Mouse (Mus musculus): Measurements from ENCODE around the gene Sbno1. TPM values are rescaled to one million over a fixed set of nuclear protein-coding genes. Genes with fewer than 3 reads are reported as not detected.
A peak's percentile ranks its signal among the peaks of the same experiment; 100 is the strongest.

Gene Sbno1
- polyA plus RNA-seq, 1 experiment from 2014 or later = 111 TPM

DNA sequence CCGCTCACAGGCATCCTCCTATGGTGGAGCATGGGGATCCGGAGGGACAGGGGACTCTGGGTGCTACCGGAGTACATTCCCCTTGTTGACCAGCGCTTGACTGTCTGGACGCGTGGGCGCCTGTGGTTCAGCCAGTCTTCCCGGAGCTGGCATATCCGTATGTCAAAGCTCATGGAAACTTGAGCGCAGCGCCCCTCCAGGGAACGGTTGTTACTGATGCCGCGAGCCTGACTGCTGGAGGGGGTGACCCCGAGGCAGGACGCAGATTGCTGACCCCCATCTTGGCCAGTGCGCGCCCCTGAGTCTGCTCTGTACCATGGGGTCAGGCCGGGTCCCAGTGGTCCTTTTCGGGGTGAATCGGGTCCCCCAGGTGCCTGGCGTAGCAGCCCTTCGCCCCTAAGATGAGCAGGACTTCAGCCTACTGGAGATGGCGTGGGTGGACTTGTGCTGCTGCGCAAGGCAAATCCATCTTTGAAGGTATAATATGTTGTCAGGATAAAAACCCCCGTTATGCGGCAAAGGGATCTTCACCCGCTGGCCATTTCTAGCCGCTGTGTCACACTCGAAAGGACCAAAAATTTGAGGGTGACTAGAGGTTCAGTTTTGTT lies 14.4 kb upstream of the Sbno1 start:
- peak overlapping the region; percentile 72 for H3K27ac ChIP-seq (replicated peaks)
- under 1% methylated on average over 30 of the region's 30 CpGs for WGBS

DNA sequence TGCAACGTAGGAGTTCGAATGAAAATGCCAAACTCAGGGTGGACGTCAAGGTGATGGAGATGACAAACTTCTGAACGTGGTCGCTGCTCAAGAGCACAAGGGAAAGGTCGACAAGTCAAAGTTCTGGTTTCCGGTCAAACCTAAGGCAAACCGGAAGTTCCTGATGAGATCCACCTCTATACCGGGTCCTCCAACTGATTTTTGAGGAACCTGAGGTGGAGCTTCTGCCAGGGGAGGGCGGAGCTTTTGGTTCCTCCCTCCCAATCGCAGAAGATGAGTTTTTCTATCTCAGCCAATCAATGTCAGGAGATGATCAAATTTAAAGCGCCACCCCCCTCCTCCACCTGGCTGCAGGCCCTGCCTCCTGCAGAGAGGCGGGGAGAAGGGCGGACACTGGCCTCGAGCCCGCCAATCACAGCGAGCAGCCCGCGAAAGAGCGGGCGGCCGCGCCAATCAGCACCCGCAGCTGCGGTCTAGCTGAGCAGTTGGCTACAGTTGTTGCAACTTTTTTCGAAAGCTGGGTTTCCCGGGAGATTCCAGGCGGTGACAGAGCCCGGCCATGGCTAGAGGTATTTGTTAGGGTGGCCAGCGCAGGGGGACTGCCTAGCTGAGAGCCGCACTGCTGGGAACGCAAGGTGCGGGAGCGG lies 13.8 kb upstream of the Sbno1 start, which contains the start of gene Kmt5a:
Gene Kmt5a (plus strand): TSS at position 484 of the 647 bp plus-strand sequence.
- peak within 1 kb of the TSS; percentile 72 for H3K27ac ChIP-seq (replicated peaks)
- peak within 1 kb of the TSS; percentile 63 for H3K4me3 ChIP-seq
- under 1% methylated on average over 34 of the region's 34 CpGs for WGBS
- ATAC-seq (replicated peaks) = peak; percentile 97
- peaks cover 15% of the 10 kb centered on the region for H3K4me1 ChIP-seq
- no peaks in the 10 kb centered on the region for H3K27me3 ChIP-seq
- H3K36me3 ChIP-seq = no peaks in the 10 kb centered on the region
- H3K9ac ChIP-seq (replicated peaks) = peak within 1 kb of the TSS; percentile 55
- H3K4me2 ChIP-seq (replicated peaks) = peak within 1 kb of the TSS; percentile 96
- no peaks in the 10 kb centered on the region for H3K9me3 ChIP-seq

More for the DNA sequence above, 14.4 kb upstream of the Sbno1 start:
- H3K9ac ChIP-seq (replicated peaks) = peak overlapping the region; percentile 55
- peak; percentile 57 for ATAC-seq (replicated peaks)
- H3K27me3 ChIP-seq = no peaks in the 10 kb centered on the region
- peaks cover 20% of the 10 kb centered on the region for H3K4me1 ChIP-seq
- H3K4me3 ChIP-seq = peak overlapping the region; percentile 63
- H3K4me2 ChIP-seq (replicated peaks) = peak overlapping the region; percentile 96
- no peaks in the 10 kb centered on the region for H3K36me3 ChIP-seq
- no peaks in the 10 kb centered on the region for H3K9me3 ChIP-seq

DNA sequence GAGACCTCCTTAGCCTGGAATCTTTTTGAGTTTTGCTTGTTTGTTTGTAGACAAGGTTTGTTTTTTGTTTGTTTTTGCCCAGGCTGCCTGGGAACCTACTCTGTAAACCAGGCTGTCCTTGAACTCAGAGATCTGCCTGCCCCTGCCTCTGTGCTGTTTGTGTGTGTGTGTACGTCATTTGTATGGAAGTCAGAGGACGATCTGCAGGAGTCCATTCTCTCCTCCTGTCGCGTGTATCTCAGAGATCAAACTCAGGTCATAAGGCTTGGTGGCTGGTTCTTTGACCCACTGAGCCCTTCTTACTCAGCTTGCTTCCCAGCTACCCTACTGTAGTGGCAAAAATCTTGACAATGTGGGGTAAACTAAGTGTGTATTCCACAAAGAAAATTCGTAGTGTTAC lies 12.9 kb upstream of the Sbno1 start:
- Histone ChIP-seq H3K4me1 (peaks cover 13% of the 10 kb centered on the region), H3K27ac (replicated peaks) (no peak overlapping the region), H3K9me3 (no peaks in the 10 kb centered on the region), H3K36me3 (no peaks in the 10 kb centered on the region), H3K4me3 (no peak overlapping the region), H3K27me3 (no peaks in the 10 kb centered on the region), H3K9ac (replicated peaks) (no peak overlapping the region), H3K4me2 (replicated peaks) (no peak overlapping the region; the same call in 1 of the 2 replicates)
- WGBS = 73% methylated on average over 5 of the region's 5 CpGs
- ATAC-seq (replicated peaks) = no peak

DNA sequence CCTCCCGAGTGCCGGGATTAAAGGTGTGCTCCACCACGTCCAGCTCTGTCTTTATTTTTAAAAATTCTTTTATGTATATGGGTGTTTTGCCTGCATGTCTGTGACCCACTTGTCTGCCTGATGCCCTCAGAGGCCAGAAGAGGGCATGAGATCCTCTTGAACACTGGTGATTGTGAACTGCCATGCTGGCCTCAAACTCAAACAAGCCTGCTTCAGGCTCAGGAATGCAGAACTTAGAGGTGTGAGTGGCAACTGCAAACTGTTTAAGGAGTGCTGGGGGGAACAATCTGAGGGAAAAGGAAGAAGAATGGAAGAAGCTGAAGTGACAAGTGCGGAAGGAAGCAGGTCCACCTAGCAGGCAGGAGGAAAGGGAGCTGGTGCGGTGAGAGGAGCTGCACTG lies 12.4 kb upstream of the Sbno1 start:
- H3K27me3 ChIP-seq = no peaks in the 10 kb centered on the region
- H3K36me3 ChIP-seq = no peaks in the 10 kb centered on the region
- no peak overlapping the region for H3K9ac ChIP-seq (replicated peaks)
- H3K9me3 ChIP-seq = no peaks in the 10 kb centered on the region
- peaks cover 13% of the 10 kb centered on the region for H3K4me1 ChIP-seq
- ATAC-seq (replicated peaks) = no peak
- H3K4me2 ChIP-seq (replicated peaks) = no peak overlapping the region
- H3K4me3 ChIP-seq = no peak overlapping the region
- no peak overlapping the region for H3K27ac ChIP-seq (replicated peaks)
- WGBS = 87% methylated on average over 5 of the region's 5 CpGs

DNA sequence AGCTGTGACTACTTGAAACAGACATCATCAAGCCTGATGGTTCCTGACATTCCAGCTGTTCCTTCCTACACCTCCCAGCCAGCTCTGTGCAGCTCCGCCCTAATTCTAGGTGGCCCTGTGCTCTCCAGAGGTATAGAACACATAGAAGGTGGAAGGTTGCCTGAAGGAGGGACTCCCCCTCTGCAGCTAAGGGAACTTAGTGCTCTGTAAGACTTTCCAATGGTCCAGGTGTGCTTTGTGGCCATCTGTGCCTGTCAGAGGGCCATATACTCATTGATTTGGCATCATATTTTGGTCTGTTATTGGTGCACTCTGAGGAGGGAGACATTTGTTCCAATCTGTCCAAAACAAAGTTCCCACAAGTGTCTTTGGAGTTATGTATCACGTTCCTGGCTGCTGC lies 7.2 kb upstream of the Sbno1 start:
- H3K27me3 ChIP-seq = no peaks in the 10 kb centered on the region
- H3K9me3 ChIP-seq = no peaks in the 10 kb centered on the region
- 72% methylated on average over 2 of the region's 2 CpGs for WGBS
- peak; percentile 16; the same call in 1 of the 2 replicates for ATAC-seq (replicated peaks)
- no peak overlapping the region for H3K4me2 ChIP-seq (replicated peaks)
- H3K27ac ChIP-seq (replicated peaks) = no peak overlapping the region
- H3K4me3 ChIP-seq = no peak overlapping the region
- H3K36me3 ChIP-seq = no peaks in the 10 kb centered on the region
- H3K9ac ChIP-seq (replicated peaks) = no peak overlapping the region
- no peaks in the 10 kb centered on the region for H3K4me1 ChIP-seq

DNA sequence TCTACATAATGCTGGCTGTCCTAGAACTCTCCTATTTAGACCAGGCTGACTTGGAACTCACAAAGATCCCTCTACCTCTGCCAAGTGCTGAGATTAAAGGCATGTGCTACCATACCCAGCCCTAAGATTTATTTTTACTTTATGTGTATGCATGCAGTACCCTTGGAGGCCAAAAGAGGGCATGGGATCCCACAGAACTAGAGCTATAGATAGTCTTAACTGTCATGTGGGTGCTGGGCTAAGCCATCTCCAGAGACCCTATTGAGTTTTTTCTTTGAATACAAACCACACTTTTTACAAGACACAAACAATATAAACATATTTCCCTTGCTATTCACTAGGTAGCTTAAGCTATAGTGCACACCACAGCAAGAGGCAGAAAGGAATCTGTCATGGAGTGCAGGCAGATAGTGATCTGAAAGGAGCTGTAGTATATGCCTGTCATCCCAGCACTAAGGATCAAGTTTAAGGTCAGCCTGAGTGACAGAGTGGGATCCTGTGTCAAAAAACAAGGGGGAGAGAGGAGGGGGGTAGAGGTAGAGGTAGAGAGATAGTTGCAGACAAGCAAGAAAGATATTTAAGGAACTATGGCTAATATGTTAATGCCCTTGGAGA lies 6.7 kb upstream of the Sbno1 start:
- ATAC-seq (replicated peaks) = peak; percentile 81
- H3K9me3 ChIP-seq = no peaks in the 10 kb centered on the region
- no peak overlapping the region for H3K4me3 ChIP-seq

DNA sequence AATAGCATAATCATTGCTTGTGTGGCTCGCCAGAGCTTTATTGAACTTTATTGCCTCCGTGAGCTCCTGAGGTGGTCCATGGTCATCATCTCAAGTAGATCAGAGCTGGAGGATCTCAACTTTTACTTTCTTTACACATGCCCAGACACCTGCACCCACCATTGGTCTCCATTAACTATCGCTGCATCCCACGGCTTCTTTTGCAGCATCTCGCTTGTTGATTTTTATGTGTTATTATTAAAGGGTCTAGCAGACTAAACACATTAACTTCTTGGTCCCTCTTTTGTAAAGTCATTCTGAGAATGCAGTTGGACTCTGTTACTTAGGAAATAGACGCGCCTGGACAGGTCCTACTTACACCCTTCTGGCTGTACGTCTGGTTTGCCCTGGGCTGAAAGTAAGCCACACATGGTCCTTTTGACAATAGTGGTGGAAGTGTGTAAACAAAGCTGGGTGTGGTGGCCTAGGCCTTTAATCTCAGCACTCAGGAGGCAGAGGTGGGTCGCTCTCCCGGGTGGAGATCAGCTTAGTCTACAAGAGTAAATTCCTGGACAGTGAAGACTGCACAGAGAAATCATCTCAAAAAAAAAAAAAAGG lies 772 bp upstream of the Sbno1 start:
- no peaks in the 10 kb centered on the region for H3K36me3 ChIP-seq
- peak overlapping the region; percentile 80; the same call in 1 of the 2 replicates for H3K9ac ChIP-seq (replicated peaks)
- no peaks in the 10 kb centered on the region for H3K27me3 ChIP-seq
- H3K9me3 ChIP-seq = no peaks in the 10 kb centered on the region
- peak overlapping the region; percentile 85 for H3K4me3 ChIP-seq
- peaks cover 25% of the 10 kb centered on the region for H3K4me1 ChIP-seq
- peak overlapping the region; percentile 95 for H3K27ac ChIP-seq (replicated peaks)
- WGBS = 93% methylated on average over 10 of the region's 10 CpGs
- H3K4me2 ChIP-seq (replicated peaks) = peak overlapping the region; percentile 44
- no peak for ATAC-seq (replicated peaks)

More for the DNA sequence above, 6.7 kb upstream of the Sbno1 start:
- Histone ChIP-seq H3K36me3 (no peaks in the 10 kb centered on the region), H3K4me2 (replicated peaks) (no peak overlapping the region), H3K9ac (replicated peaks) (no peak overlapping the region), H3K27me3 (no peaks in the 10 kb centered on the region), H3K4me1 (no peaks in the 10 kb centered on the region), H3K27ac (replicated peaks) (no peak overlapping the region)

DNA sequence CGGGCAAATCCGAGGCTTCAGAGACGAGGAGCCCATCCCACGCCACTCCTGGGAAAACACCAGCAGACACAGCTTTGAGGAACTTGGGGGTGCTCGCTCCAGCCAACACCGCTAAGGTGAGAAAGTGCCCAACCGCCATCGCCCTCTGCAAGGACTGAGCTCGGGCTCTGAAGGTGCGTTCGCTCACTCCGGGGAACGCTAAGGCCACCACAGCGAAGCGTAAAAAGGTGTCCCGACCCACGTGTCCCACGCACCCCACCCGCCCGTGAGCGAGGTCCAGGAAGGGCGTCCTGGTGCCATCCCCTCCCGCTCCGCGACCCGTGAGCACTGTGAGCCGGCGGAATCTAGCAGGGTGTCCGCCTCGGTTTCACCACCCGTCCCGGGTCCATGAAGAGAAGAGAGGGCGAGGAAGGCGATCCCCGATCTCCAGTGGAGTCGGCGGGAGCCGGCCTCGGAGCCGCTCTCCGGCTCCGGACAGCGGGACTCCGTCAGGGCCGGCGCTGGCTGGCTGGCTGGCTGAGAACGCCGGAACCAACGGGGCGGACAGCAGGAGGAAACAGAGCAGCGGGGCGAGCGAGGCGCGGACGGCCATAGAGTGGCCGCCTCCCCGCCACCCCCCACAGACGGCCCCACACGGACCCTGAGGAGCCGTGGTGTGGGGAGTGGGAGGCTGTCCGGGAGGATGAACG lies 934 bp downstream of the Sbno1 start:
- WGBS = under 1% methylated on average over 63 of the region's 63 CpGs
- peak overlapping the region; percentile 72 for H3K4me2 ChIP-seq (replicated peaks)

DNA sequence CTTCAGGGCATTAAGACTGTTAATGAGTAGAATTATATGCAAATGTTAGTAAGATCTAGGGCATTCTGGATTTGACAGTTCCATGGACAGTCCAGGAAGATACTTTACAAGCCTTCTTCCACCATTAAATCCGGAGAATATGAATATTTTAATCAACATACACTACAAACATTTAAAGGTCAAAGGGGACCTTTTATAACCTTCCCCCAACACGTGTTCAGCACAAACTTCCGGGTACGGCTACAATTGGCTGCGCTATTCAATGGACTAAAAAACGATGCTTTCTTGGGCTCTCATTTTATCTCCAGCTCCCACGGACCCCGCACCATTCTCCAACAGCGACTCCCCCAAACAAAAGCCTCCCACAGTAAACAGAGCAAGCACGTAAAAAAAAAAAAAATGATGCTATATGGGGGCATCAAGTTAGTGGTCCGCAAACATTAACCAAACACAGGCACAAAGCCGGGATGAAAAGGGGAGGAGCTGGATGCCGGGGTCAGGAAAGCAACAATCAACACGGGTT lies 1.5 kb downstream of the Sbno1 start:
- 4% methylated on average over 14 of the region's 14 CpGs for WGBS
- peak overlapping the region; percentile 95 for H3K27ac ChIP-seq (replicated peaks)
- no peaks in the 10 kb centered on the region for H3K9me3 ChIP-seq
- peak overlapping the region; percentile 80 for H3K9ac ChIP-seq (replicated peaks)
- H3K27me3 ChIP-seq = no peaks in the 10 kb centered on the region
- H3K4me2 ChIP-seq (replicated peaks) = peak overlapping the region; percentile 72
- H3K4me3 ChIP-seq = peak overlapping the region; percentile 85
- no peak for ATAC-seq (replicated peaks)
- peaks cover 25% of the 10 kb centered on the region for H3K4me1 ChIP-seq
- H3K36me3 ChIP-seq = no peaks in the 10 kb centered on the region

More for the DNA sequence above, 934 bp downstream of the Sbno1 start:
- Histone ChIP-seq H3K36me3 (no peaks in the 10 kb centered on the region), H3K27ac (replicated peaks) (peak overlapping the region; percentile 95), H3K9me3 (no peaks in the 10 kb centered on the region), H3K4me1 (peaks cover 25% of the 10 kb centered on the region), H3K9ac (replicated peaks) (peak overlapping the region; percentile 80), H3K4me3 (peak overlapping the region; percentile 85), H3K27me3 (no peaks in the 10 kb centered on the region)
- ATAC-seq (replicated peaks) = peak; percentile 69

DNA sequence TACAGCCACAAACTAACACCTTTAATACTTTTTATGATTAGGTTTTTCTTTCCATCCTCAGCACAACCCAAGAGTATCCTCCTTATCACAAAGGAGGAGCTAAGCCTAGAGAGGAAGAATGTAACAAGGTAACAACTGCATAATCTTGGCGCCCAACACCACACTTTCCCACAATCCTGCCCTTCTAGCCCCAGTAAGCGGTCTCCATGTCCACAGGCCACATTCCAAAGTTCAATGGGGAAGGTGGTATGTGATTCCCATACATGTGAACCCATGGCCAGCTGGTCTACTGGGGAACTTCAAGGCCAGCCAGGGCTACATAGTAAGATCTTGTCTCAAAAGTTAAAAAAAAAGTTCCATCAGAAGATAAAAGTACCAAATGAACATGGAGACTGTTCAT lies 4.0 kb downstream of the Sbno1 start:
- ATAC-seq (replicated peaks) = no peak
- H3K9ac ChIP-seq (replicated peaks) = no peak overlapping the region
- no peak overlapping the region for H3K4me3 ChIP-seq
- H3K36me3 ChIP-seq = no peaks in the 10 kb centered on the region
- H3K4me1 ChIP-seq = peaks cover 24% of the 10 kb centered on the region
- no peak overlapping the region for H3K27ac ChIP-seq (replicated peaks)
- 97% methylated on average over 2 of the region's 2 CpGs for WGBS
- no peaks in the 10 kb centered on the region for H3K9me3 ChIP-seq
- H3K27me3 ChIP-seq = no peaks in the 10 kb centered on the region
- H3K4me2 ChIP-seq (replicated peaks) = no peak overlapping the region

DNA sequence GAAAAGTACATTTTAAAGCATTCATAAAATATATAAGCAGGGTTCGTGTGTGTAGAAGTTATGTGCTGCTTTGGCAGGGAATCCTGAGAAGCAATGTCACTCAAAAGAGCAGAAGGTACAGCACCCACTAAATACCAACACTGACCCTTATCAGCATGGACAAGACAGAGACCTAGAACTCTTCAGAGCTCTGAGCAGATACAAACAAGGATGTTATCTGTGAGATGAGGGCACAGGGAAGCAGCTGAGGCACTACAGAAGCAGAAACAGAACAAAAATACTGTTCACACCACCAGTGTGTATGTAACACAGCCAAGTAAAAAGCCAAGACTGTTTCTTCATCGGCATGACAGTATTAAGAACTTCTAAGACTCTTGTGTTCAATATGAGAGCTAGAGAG lies 6.9 kb downstream of the Sbno1 start:
- H3K27ac ChIP-seq (replicated peaks) = no peak overlapping the region
- H3K9ac ChIP-seq (replicated peaks) = no peak overlapping the region
- H3K4me1 ChIP-seq = peaks cover 10% of the 10 kb centered on the region
- H3K36me3 ChIP-seq = no peaks in the 10 kb centered on the region
- no peak for ATAC-seq (replicated peaks)
- H3K9me3 ChIP-seq = no peaks in the 10 kb centered on the region
- WGBS = 90% methylated on average over 2 of the region's 2 CpGs
- H3K27me3 ChIP-seq = no peaks in the 10 kb centered on the region
- H3K4me2 ChIP-seq (replicated peaks) = no peak overlapping the region
- H3K4me3 ChIP-seq = no peak overlapping the region

Data from forebrain, embryonic 15.5 days (tissue).